Mouse (Mus musculus): ENCODE data around the gene Aqp7.

Aqp7 gene

GRCm38 (mm10) chr4:41000271-41000670 is 47.7 kb downstream of the Aqp7 start:
- no peak for DNase-seq

GRCm38 (mm10) chr4:40997916-40998315 is 50.0 kb downstream of the Aqp7 start:
- DNase-seq, result no peak

- DNase-seq, result no peak
Observed at GRCm38 (mm10) chr4:40996302-40996701, 51.6 kb downstream of the Aqp7 start.

- no peak for DNase-seq
Observed at GRCm38 (mm10) chr4:40989633-40990032, 58.3 kb downstream of the Aqp7 start.

- DNase-seq, result no peak
Observed at GRCm38 (mm10) chr4:40983686-40984085, 64.3 kb downstream of the Aqp7 start.
